Mouse (Mus musculus) c-Kit-positive CD71-positive TER-119-positive erythroid progenitor cells, embryonic 14.5 days (primary cell): ENCODE results near the gene Cdh1.

Experiments
- DNase-seq: peaks from one replicate; pipeline ENCODE4 v3.0.0-alpha.2; 2013; ENCODE audit warnings: low spot score

The Cdh1 gene

GRCm38 (mm10) chr8:106623016-106623415 is 19.9 kb downstream of the Cdh1 start:
- no peak for DNase-seq

- DNase-seq, result no peak
Observed at GRCm38 (mm10) chr8:106623451-106623850, 20.3 kb downstream of the Cdh1 start.

DNA sequence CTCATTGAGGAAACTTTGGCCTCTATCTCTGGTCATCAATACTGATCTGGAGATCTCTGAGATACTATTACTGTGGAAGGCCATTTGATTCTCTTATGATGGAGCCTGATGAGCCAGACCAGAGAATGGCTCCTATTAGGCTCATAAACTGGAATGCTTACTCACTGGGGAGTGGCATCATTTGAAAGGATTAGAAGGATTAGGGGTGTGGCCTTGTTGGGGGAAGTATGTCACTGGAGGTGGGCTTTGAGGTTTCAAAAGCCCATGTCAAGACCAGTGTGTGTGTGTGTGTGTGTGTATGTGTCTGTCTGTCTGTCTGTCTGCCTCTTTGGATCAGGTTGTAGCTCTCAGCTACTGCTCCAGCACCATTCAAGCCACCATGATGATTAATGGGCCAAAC is 20.8 kb downstream of the Cdh1 start:
- DNase-seq, result no peak

GRCm38 (mm10) chr8:106624743-106625142 is 21.6 kb downstream of the Cdh1 start:
- no peak for DNase-seq

- no peak for DNase-seq
Observed at GRCm38 (mm10) chr8:106626096-106626865, 23.1 kb downstream of the Cdh1 start.

- no peak for DNase-seq
Observed at GRCm38 (mm10) chr8:106628291-106628964, 25.3 kb downstream of the Cdh1 start.

- no peak for DNase-seq
Observed at GRCm38 (mm10) chr8:106629456-106629855, 26.3 kb downstream of the Cdh1 start.

DNA sequence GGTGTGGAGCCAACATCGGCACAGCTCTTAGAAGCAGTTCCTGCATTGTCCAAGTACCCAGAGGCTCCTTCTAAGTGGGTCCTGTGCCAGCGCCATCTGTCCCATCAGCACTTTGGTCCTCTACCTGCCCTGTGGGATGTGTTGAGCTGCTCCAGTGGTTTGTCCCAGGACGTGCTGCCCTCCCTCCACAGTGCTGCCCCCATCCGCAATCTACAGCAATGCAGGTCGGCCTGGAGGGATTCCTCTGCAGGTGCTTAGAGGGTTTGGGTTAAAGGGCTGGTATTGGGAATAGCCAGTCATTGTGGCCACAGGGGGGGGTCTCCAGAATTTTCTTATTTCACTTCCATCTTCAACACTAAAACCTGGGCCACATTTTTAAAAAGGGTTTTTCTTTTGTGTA is 28.8 kb downstream of the Cdh1 start:
- DNase-seq, result no peak

GRCm38 (mm10) chr8:106632650-106633049 is 29.5 kb downstream of the Cdh1 start:
- DNase-seq, result no peak

- no peak for DNase-seq
Observed at GRCm38 (mm10) chr8:106633361-106634158, 30.4 kb downstream of the Cdh1 start.

DNA sequence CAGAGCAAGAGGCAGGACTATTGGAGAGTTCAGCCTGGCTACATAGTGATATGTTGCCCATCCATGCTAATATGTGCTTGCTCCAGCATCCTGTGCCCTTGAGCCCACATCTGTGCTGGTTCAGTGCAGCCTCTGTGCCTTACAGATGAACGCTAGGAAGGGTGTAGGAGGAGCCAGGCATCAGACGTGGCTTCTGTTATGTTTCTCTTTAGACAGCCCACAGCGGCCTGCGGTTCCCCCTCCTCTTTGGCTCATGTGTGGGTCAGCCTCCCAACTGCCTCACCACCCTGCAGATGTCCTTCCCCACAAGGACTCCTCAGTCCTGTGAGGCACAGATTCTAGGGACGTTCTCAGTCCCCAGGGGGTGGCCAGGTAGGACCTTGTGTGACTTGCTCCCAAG is 32.1 kb downstream of the Cdh1 start:
- DNase-seq, result no peak

DNA sequence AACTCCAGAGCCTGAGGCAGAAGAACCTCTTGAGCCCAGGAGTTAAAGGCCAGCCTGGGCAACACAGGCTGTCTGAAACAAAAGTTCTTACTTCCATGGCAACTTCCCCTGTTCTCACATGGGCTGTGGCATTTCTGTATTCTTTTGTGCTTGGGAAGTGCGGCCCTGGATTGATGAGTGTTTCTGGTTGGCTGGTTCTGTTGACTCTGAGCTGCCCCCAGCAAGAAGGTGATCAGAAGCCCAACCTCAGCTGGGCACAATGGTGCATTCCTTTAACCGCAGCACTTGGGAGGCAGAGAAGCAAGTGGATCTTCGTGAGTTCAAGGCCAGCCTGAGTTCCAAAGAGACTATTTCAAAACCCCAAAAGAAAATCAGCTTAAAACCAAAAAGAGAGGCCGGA is 34.3 kb downstream of the Cdh1 start:
- DNase-seq, result no peak

GRCm38 (mm10) chr8:106638768-106639295 is 35.7 kb downstream of the Cdh1 start:
- no peak for DNase-seq

DNA sequence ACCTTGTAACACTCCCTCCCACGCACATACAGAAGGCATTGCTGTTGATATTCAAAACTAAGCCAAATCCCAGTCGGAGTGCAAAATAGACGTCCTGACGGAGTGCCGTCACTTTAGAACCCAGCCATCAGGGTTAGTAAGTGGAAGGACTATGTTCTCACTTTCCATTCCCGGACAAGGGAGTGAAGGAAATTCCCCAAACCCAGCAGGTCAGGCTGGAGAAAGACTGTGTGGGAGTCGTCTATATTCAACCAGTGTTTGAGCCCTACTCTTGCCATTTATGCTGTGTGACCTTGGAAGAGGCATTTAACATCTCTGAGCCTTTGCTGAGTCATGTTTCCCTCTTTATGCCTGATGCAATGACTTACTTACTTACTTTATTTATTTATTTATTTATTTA is 37.1 kb downstream of the Cdh1 start:
- DNase-seq, result no peak

DNA sequence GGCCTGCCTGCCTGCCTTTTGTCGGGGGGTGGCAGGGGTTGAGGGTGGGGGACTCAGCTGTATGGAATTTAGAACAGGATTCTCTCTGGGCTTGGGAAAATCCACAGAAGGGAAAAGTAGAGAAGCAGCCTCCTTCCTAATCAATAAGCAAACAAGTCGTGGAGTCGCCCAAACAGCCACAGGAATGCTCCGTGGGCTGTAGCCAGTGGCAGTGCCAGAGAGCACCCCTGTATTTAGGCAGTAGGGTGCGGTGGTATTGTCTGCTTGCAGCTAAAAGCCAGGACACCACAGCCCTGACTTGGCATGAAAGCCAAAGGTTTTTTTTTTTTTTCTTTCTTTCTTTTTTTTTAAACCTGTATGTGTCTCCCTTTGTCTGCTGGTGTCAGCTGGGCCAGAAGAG is 37.8 kb downstream of the Cdh1 start:
- DNase-seq, result no peak

DNA sequence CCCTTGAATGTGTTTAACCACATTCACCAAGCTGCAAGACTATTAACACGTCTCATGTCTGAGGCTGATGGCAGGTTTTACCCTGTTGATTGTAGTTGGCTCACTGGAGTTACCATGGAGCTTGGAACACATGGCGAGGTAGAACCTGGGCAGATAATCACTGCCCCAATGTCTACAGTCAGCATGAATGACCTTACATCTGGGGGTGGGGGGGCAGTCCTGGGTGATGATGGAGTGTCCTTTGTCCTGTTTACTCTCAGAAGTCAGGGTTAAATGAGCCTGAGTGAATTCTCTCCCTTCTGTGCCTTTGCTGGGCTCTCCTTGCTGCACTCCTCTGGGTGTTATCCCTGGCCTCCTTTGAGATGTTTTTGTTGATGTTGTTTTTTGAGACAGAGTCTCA is 39.0 kb downstream of the Cdh1 start:
- no peak for DNase-seq

DNA sequence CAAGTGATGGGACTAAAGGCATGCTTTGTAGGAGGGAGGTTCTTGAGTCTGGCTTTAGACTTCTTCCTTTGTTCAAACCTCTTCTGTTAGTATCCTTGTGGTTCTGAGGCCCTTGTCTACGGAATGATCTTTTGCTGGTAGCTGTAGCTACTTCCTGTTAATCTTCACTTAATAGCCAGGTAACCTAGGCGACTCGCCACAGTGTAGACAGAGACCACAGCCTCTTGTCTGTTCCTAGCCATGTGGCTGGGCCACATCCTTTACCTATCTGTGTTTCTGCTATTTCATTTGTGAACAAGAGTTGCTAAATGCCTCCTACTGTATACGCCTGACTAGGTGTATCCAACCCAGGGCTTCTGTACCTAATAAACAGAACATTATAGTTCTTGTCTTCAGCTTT is 39.9 kb downstream of the Cdh1 start:
- DNase-seq, result no peak

GRCm38 (mm10) chr8:106644957-106645356 is 41.8 kb downstream of the Cdh1 start:
- no peak for DNase-seq

DNA sequence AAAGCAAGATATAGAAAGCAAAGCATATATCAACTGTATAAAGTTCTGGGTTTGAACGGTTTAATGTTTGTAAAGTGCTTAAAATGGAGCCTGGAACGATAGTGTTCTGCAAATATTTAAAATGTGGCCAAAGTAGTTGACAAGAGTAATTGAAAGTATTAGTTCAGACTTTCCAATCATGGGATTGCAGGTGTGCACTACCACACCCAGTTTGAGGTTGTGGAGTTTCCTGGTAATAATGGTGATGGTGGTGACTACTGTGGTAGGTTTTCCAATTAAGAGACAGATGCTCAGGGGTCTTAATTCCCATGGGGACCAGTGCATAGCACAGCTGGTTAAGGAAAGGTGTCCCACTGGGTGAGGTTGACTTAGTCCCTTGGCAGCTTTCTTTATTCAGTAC is 43.0 kb downstream of the Cdh1 start:
- DNase-seq, result no peak

DNA sequence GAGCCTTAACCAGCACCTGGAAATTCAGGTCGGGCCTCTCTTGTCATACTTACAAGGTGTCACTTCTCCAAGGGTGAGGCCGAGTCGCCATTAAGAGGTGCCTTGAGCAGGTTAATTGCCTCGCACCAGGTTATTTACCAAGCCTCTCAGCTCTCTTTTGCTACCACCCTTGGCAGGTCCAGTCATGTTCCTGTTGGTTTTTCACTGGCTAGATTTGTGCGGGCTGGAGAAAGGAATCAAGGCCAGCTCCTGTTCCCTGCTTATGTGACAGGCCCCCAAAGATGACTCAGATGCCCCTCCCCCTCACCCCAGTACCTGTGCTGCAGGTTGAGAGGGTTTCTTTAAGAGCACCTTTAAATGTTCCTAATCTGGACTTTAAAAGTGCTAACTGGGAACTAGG is 43.6 kb downstream of the Cdh1 start:
- no peak for DNase-seq

- DNase-seq, result peak; percentile 36
Observed at GRCm38 (mm10) chr8:106647387-106647786, 44.2 kb downstream of the Cdh1 start.

GRCm38 (mm10) chr8:106648421-106648820 is 45.3 kb downstream of the Cdh1 start:
- no peak for DNase-seq

DNA sequence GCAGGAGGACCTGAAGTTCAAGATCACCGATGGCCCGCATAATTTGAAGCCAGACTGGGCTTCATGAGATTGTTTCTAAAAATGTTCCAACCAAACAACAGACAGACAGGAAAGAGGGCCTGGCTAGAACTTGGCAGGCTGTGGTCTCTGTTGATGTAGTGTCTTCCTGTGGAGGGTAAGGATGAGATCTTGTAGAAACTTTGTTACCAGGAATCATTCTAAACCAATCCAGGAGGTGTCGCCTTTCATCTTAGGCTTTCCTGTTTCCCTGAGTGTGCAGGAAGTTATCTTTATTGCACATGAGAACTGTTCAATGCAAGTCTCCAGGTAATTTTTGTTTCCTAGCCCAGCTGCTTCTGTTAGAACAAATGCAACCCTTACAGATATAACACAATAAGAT is 48.8 kb downstream of the Cdh1 start:
- no peak for DNase-seq
